Mouse (Mus musculus) thymus, postnatal 36 days (tissue): ENCODE measurements around the gene Cd180.
A peak's percentile ranks its signal among the peaks of the same experiment; 100 is the strongest.

Experiments used
- DNase-seq, 2 experiments: peaks; one replicate each; pipeline ENCODE4 v3.0.0; 2022; ENCODE audit warnings: mixed read lengths in 2 of 2

Cd180 gene

DNA sequence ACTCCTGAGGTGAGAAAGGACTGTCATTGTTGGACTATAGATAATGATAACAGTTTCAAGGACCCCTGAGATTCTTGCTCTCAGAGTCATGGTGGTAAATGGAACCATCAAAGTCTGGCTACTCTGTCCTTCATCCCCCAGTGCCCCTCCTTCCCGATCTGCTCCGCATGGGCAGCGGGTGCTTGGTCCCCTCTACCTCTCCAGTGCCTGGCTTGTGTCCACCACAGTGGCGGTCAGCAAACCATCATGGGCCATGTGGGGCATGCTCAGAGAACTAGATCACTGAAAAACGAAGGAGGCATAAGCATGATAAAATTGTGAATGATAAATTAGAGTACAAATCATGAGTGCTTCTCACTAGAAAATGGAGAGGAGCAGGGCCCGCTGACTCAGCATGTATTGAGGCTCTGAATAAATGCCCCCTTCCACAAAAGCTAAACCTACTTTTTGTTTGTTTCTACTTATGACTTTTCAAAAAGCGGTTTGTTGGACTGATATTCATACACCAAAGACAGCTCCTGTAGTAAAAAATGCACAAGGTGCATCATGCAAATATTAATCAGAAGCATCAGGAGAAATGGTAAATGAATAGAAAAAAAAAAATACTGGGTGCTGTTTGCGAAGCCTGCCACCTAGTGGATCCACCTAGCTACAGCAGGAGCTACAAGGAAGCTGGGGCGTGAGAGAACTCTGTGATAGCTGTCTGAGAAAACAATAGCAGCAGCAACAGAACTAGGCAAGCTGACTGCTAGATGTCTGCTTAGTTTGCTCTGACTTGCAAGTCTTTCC lies 51.3 kb downstream of the Cd180 start:
- DNase-seq = peak; percentile 31 to 32

DNA sequence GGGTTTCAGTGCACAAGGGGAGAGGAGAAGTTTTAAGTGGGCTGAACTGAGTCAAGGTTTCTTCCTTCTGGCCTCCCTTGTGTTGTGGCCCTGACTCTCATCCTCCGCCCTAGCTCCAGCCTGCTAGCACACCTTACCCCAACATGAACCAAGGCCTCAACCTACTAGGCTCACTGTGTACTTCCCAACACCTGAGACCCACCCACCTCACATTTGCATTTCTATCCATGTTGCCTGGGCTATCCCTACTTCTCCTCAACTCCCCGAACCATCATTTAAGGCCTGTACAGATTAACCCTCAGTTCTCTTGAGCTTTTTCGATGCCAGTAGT lies 51.9 kb downstream of the Cd180 start:
- no peak for DNase-seq

DNA sequence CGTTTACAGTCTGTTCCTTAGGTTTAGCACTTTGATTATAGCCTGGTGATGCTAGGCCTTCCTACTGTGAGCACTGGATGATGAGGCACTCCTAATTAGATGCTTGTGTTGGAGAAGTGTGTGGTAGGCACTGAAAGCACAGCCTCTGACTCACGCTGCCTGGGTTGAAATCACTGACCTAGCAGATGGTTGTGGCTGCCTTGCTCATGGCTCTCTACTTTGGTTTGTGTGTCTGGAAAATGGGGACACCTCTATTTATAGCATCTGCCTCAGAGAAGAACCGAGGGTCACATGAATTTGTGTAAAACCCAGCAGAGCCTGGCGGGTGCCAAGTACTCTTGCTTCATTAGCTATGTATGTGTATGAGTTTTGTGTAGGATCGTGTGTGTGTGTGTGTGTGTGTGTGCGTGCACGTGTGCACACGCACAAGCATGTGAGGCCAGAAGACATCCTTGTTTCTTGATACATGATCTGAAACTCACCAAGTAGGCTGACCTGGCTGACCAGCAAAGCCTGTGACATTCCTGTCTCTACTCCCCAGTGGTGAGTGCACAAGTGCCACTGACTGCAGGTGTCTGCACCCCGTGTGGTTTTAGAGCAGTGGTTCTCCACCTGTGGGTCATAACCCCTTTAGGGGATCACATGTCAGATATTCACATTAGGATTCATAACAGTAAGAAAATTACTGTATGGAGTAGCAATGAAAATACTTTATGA lies 52.4 kb downstream of the Cd180 start:
- no peak for DNase-seq

DNA sequence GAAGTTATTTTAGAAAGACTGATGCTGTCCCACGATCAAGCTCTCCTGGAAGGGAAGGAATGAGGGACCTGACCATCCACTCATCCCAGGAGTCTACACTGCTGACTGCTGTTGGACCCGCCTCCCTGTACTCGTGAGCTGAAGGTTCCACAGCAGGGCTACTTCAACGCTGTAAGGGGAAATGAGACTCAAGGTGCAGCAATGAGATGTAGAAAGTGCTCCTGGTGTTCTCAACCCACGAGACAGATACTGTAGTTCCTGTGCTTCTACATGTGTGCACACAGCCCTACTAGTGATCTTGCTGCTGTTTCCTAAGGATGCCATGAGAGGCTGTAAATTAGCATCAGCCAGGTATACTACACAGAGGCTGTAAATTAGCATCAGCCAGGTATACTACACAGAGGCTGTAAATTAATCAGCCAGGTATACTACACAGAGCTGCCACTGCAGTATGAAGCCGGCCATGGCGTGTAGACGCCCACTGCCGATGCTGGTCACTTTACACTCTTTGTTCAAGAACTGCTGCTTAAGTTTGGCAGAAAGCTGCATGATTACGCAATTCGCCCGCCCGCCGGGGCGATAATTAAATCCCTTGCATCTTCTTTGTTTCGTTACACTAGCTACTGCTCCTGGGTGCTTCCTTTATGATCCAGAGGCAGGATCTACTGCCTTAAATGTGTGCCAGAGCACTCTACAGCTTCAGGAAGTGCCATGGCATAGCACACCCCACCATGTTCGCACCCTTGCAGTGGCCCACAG lies 53.6 kb downstream of the Cd180 start:
- DNase-seq = no peak

DNA sequence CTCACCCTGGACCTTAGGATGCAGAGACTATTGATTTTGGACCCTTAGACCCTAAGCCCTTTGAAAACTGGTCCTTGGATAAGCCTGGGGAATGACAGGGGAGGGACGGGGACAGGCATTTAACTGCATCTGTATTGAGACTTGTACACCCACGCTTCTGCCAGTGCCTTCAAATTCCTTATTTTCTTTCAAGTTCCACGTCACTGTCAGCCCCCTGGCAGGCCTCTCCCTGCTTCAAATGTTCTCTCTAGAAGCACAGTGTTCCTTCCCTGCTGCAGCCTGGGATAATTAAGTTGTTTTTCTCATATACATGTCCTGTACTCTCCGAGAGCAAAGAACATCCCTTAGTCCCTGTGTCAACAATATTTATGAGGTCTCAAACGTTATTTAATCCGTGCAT lies 55.8 kb downstream of the Cd180 start:
- no peak for DNase-seq

DNA sequence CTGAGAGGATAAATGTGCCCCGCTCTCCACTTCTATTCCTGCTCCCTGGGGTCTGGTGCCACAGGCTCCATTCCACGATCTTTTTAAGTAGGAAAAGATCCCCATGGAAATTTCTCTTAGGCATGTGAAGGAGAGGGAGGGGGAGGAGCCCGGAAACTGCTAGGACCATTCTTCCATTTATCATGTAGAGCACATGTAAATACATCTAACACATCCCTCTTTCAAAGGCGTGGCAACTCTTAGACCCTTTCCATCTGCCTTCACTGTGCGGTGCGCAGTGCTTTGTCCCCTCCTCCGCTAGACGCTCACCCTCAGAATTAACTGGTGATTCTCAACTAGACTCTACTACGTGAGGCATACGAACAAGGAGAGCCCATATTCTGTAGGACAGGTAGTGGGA lies 56.5 kb downstream of the Cd180 start:
- no peak for DNase-seq

DNA sequence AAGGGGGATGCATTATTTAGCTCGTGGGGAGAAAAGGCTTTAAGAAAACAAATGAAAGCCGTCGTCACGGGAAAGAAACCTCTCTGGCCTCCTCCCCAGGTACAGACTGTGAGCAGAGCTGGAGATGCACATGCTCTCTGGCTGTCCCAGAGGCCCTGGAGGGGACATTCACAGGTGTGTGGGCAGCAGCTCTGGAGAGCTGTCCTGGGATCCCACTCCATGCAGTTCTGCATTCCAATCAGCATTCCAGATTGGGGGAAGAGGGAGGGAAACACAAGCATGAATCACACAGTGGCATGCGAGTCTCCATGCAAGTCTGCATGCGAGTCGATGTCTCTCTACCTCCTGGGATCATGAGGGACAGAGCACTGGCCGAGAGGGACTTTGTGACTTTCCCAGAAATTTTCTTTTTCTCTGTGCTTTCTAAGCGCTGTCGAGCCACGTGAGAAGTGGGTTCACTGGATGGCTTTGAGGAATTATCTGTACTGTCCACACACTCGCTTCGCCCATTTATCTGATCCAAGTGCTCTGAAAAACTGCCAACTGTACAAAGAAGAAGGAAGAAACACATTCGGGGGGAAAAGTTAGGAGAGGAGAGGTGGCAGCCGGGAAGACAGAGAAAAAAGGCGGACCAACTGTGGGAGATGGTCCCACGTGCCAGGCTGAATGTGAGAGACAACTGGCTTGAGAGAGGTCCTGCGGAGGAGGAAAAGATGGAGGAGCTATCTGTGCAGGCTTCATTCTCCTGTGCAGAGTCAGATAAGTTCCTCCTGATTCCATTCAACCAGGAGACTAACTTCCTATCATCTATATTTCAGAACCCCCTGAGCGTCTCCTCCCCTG lies 60.6 kb downstream of the Cd180 start:
- no peak for DNase-seq

DNA sequence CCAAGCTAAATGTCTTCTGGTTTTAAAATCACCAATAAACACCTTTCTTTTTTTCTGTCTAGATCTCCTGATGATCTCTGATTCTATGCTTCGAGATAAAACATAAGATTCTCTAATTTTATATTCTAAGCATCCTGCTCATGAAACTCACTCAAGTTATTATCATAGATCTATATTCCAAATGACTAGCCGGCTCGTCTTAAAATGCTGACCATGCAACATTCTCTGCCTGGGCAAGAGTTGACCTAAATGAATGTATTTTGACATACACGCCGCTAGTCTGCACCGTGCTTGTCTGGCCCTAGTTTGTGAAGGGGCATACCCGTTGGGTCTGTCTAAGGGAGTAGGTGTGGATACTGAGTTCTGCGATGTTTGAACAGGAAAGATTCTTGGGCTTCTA lies 61.8 kb downstream of the Cd180 start:
- no peak for DNase-seq

DNA sequence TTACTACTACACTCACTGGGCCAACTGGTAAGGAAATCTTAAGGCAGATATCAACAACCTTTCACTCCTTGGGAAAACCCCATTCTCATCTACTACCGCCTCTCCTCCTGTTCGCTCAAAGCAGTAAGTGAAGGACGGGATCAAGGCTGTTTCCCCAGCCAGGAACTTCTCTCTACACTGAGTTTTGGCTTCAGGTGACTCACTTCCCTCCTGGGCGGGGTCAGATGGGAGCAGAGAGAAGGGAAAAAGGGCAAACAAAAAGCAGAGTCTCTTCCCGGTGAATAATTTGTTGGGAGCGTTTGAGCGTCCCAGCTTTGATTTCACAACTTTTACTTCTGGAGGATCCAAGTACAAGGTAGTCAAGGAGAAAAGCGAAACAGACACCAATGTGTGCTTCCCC lies 62.7 kb downstream of the Cd180 start:
- no peak for DNase-seq

DNA sequence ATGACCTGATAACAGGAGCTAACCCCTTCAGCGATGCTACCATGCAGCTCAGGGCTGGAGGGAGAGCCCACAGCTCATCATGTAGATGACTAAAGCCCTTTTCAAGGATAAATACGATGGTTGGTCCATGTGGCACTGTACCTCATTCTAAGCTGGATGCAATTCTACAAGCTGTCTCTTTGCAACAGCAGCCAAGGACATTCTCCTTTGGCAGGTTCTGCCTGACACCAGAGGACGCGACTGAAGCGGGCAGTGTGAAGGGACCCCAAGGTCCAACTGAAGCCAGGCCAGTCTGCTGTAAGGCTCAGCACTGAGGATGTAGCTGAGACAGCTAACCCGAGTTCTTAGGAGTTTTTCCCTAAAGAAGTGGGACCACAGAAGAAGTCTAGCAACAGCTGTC lies 64.7 kb downstream of the Cd180 start:
- DNase-seq = no peak

DNA sequence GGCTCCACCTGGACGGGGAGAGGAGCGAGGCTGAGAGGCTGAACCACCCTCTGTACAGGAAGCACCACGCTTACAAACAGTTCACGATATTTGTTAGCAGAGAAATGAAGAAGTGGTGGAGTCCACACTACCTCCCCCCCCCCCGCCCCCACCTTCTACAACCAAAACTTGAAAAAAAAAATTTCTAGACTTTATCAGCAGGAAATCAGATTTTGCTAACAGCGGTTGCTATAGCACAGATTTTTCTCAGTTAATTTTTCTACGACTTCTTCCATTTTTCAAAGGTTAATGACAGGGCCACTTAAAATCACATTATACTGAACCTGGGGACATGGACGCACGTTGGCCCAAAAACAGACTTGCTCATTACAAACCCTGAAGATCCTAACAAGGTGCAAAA lies 68.1 kb downstream of the Cd180 start:
- no peak for DNase-seq

DNA sequence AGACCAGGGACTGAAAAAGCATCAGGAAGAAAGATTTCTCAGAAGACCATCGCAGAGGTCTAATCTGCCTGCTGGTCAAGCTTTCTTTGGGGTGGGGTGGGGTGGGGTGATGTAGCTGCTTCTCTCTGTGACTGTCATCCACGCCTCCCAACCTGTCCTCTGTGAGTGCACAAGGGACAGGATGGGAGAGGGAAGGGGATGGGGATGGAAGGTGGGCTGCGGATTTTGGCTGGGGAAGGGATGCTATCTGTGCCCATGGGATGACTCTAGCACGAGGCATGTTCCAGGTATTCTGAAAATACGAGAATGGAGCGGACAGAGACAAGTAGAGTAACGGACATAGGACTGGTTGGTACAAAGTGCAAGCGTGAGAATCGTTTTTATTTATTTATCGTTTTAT lies 68.8 kb downstream of the Cd180 start:
- DNase-seq = no peak

DNA sequence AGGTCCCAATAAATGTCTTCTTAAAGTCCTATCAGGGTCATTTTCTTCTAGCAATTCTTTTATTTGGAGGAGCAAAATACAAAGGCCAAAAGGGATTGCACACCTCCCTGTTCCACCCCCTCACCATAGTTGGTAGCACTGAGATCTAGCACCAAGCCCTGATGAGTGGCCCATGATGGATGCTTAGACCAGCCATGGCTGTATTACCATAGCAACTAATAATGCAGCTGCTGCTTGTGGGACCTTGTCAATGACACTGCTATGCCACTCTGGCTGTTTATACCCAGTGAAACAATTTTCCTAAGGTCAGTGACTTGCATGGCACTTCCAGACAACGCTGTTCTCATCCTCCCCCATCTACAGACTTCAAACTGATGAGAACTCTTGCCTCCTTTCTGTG lies 70.9 kb downstream of the Cd180 start:
- no peak for DNase-seq

DNA sequence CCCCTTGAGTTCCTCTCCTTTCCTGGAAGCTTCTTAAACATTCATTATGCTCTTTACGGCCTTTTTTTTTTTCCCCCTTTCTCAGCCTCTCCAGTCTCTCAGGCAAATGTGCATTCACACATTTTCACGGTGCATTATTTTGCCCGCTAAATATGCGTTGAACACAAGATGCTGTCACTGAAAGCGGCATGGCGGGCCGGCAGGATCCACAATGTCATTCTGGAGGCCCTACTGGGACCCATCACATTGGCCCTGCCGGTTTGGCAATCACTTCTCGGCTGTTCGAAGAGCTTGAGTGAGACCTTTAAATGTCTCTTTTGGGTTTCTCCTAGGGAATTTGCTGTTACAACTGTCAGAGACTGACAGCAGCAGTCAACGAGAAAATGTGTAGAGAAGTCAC lies 71.9 kb downstream of the Cd180 start:
- no peak for DNase-seq

DNA sequence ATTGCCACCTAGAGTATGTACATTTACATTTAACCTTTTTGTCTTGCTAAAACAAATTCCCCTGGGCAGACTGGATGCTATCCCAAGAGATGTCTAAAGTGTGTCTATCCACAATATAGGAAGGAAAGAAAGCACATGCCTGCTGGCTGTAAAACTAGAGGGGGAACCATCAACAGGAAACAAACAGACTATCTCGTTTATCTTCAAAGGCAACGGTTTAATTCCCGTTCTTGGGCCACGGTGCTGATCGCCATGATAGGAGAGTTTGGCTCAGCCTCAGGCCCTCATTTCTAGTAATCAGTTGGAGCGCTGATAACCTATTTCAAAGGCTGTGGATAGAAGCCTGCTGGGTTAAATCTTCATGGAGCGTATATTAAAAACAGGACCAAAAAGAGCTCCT lies 73.8 kb downstream of the Cd180 start:
- DNase-seq = no peak

DNA sequence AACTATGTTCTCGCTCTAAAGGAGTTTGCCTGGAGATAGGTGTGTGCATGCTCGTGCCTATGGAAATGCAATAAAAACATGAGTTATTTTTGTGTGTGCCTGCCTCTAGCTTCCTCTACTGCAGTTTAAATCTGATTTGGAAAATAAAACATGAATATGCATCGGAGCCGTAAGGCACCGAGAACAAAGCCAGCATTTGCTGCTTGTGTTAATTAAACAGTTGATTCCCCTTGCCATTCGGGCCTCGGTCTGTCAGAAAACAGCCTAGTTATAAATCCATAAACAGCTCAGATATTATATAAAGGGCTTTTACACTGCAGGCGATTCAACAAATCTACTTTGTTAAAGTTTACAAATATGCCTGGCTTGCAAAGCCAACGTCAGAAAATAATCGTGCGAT lies 75.2 kb downstream of the Cd180 start:
- DNase-seq = no peak

DNA sequence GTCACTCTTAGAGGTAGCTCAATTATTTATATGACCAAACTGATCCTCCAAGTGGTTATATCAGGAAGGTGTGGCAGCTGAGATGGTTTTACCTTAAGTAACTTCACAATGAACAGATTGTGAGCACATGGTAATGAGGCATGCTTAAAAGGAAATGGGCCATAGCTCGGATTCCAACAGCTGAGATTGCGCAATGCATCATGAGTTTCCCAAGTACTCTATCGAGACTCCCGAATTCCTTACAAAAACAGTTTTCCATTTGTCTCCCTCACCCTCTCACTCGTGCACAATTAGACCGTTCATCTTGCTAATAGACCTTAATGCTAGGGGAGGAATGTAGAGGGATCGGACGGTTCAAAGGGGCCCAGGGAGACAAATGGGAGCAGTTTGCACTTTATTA lies 76.8 kb downstream of the Cd180 start:
- DNase-seq = no peak

DNA sequence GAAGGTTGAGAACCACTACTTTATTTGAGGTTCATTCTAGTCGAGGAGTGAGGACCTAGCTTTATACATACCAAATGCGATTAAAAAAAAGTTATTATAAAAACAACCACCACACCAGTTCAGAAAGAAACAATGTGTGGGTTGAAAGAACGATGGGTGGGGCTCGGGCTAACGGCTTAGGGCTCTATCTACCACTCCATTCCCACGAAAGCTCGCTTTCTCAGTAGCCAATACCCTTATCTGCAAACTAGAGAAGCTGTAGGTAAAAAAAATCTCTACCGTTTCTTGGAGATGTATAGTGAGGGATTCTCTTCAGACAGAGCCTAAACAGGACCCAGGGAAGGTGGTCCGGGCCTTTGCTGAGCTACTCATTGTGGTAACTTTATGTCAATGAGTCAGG lies 79.8 kb downstream of the Cd180 start:
- no peak for DNase-seq

DNA sequence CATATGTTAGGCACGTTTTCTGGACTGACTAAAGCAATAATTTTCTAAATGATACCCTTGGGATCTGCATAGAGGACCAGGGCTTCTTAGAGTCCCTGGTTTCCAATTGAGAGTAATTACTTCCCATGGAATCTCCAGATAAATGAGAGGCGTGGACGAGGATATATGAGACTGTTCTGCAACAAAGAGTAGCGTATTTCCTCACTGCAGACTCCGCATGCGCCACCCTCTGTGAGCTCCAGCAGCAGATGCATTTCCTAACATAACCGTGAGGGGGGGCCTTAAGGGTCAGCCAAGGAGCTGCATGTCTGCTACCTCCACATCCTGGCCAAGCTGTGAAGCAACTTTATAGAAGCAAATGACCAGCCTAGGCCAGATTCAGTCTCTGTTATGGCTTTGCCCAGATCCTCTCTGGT lies 81.4 kb downstream of the Cd180 start:
- no peak for DNase-seq

DNA sequence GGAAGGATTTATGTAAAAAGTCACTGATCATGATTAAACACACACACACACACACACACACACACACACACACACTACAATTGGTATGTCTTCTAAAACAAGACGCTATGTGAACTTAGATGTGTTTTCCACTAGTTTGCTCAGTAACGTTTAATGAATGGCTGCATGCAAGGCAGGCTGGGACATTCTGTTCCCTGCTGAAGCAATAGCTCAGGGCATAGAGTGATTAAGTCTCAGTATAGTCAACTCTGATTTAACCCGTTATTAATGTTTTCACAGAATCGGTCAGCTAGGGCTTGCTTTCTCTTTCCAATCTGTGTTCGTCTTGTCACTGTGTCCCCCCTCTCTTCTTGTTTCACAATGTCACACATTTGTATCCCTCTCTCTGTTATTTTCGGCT lies 82.1 kb downstream of the Cd180 start:
- DNase-seq = no peak

DNA sequence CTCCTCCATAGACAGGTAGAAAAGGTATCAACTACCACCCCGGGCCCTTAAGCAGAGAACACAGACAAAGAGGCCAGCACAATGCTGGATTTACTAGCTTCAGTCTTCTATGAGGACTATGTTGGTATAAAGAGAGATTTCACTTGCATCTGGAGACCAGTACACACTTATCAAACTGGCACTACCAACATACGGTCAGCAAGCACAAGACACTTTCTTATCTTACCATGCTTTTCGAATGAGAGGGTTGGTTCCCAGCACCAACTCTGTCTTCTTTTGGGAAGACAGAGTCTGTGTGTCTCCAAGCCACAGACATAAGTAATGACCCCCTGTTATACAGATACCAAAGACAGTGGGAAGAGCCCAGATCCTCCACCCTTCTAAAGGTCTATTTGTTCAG lies 85.5 kb downstream of the Cd180 start:
- no peak for DNase-seq

DNA sequence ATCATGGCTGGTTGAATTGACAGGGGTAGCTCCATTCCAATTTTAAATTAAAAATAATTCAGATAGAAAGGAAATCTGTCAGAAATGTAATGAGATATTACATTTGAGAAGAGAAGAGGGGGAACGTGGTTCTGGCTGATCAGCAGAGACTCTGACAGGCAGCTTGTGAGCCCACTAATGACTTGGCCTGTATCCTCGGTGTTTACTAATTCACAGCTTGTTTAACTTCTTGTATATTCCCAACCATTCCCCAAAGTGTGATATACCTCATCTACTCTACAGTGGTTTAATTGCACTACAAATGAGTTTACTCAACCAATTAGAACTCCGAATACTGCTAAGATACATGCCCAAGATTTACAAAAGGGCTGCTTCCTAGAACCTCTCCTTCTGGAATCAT lies 85.9 kb downstream of the Cd180 start:
- DNase-seq = no peak
